Mouse (Mus musculus) c-Kit-positive CD71-positive TER-119-negative erythroid progenitor cells, embryonic 14.5 days (primary cell): ENCODE data around the gene Tmem132b.

Experiments used
- DNase-seq: peaks from one replicate; pipeline ENCODE4 v3.0.0-alpha.2; 2013; ENCODE audit warnings: low read depth

Tmem132b gene

DNA sequence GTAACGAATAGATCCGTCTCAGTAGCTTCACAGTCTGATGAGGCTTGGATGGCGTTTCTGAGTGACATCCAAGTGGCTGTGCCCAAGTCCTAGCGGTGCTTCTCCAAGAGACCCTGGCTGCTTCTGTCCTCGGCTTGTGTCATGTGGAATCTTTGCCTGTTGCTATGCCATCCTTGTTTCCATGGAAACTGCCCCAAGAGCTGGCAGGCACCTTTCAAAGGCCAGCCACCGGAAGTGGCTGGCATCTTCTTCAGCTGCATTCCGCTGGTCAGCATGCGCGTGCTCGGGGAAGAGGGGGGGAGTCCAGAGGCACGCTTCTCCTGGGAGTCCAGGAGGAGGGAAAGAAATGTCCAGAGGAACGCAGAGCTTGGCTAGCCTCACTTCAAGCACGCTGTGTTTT, 144.0 kb downstream of the Tmem132b start:
- DNase-seq: no peak

GRCm38 (mm10) chr5:125676025-125676623, 144.6 kb downstream of the Tmem132b start:
- no peak for DNase-seq

GRCm38 (mm10) chr5:125680889-125681288, 149.3 kb downstream of the Tmem132b start:
- no peak for DNase-seq

GRCm38 (mm10) chr5:125683491-125683890, 151.9 kb downstream of the Tmem132b start:
- no peak for DNase-seq

DNA sequence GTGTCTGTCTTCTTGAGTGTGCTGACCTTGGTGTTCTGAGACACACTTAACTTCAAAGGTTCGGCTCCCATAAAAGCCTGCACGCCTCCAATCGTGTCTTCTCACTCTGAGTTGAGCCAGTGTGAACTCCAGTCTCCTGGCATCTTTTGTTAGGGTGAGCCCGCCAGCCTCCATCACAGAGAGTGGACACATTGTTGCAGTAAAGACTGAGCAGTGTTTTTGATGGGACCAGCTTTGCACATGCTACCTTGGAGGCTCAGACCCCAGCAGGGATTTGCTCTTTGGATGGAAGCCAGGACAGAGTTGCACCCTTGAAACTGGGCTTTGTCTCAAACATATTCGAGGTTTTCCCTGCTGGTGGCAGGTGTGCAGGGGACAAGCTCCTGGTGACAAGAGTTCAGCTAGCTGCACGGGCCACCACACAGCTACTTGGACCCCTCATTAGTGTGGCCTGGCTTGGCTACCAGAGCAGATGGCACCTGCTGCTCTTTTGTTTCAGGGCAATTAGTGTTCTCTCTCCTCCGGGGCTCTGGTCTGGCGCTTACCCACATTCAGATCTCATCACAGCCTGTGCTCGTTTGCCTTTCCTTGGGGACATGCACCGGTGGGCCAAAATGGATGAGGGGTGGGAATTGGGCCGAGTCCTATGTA, 154.2 kb downstream of the Tmem132b start:
- DNase-seq: no peak

GRCm38 (mm10) chr5:125692538-125692937, 161.0 kb downstream of the Tmem132b start:
- DNase-seq: no peak

GRCm38 (mm10) chr5:125699395-125699794, 167.8 kb downstream of the Tmem132b start:
- no peak for DNase-seq

DNA sequence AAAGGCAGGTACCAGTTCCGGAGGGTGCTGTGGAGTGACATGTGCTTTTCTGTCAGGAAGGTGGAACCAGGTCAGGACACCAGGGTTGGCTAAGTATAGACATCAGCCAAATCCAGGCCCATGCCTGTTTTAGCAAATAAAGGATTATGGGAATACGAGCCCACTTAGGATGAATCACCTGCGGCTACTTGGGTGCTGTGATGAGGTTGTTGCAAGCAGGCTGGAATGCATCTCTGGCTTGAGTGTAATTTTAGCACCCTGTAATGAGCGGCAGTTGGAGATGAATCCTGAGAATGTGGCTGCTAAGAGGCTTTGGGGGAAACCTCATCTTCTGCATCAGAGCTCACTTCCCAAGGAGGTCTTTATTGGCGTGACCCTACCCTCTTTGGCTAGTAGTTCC, 168.7 kb downstream of the Tmem132b start:
- no peak for DNase-seq

GRCm38 (mm10) chr5:125705379-125705778, 173.8 kb downstream of the Tmem132b start:
- DNase-seq: no peak

DNA sequence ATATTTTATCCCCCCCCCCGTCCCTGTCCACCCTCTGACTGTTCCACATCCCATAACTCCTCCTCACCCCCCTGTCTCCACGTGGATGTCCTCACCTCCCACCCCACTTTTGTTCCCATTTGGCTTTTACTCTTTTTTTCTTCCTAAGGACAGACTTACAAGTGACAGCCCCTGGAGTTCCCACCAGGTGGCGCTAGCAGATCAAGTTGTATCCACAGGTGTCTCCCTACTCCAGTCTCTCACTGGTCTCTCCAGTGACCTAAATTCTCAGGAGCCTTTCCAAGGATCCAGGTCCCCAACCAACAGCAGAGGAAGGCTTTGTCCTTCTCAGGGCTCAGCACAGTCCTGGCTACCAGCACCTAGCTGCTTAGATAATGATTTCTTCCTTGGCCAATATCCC, 177.6 kb downstream of the Tmem132b start:
- peak; percentile 6 for DNase-seq

DNA sequence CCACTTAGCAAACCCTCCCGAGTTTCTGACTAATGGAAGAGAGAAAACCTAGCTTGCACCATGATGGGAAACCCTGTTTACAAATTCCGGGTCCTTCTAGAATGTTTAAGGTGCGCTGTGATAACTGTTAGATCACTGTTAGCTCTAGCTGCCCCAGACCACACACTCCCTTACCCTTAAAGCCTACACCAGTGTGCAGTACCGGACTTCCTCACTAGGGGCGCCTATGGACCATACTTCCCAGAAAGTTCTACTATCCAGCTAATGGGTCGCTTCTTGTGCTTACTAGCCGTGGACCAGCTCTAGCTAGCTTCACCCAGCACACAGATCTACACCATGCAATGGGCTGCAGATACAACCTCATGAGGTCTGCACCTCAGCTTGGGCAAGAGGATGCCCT, 195.2 kb downstream of the Tmem132b start:
- no peak for DNase-seq

DNA sequence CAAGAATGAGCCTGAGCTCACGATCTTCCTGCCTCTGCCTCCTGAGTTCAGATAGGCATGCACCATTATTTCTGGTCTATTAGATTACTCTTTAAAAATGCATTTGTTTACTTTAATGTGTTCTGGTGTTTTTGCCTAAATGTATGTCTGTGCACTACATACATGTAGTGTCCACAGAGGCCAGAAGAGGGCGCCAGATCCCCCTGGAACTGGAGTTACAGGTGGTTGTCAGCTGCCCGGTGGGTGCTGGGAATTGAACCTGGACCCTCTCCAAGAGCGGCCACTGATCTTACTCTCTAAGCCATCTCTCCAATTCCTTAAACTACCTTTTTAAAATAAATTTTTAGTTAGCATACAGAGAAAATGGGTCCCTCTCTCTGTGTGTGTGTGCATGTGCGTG, 195.9 kb downstream of the Tmem132b start:
- DNase-seq: no peak

GRCm38 (mm10) chr5:125727936-125728335, 196.4 kb downstream of the Tmem132b start:
- DNase-seq: no peak

- DNase-seq: no peak
These were observed 196.9 kb downstream of the Tmem132b start for GRCm38 (mm10) chr5:125728521-125728920.

DNA sequence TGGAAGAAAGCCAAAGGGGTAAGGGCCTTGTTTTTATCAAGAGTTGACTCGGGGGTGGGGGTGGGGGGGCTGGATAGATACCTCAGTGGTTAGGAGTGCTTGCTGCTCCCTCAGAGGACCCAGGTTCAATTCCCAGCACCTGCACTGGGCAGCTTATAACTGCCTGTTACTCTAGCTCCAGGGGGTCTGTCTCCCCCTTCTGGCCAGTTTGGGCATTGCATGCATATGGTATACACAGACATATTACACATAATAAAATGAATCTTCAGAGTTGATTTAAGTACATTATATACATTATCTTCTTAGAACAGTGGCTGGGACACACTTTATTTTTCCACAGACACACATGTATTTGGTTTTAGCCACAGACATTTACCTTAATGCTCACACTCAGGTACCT, 202.2 kb downstream of the Tmem132b start:
- DNase-seq: no peak

DNA sequence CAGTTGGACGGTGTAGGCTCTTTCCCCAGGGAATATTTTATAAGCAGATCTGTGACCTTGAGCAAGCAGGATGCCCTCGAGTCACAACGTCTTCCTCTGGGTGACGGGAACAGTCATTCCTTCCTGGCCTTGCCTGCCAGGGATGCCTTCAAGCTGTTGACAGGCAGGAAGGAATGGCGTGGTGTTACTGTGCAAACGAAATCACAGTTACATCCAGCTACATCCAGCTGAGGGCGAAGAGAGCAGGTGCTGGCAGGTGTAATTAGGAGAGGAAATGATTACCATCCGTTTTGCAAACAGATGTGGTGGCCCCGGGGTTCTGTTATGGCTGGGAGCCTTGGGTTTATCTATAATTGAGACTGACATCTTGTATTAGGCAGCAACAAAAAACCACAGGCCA, 205.5 kb downstream of the Tmem132b start:
- DNase-seq: no peak

DNA sequence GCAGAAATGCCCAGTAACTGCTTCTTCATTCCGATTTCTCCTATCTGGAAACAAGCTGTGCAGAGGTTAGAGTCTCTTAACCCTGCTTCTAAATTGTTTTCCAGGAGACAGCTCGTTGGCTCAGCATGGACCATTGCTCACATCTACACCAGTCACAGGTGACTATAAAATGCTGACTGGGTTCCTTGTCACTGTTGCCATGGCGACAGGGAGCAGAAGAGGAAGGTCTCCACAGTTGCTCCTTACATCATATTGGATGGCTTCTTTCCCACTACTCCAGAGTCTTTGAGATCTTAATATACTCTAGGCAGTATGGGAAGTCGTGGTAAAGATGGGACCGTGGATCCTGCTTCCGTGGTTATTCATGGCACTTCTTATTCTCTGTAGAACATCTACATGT, 211.9 kb downstream of the Tmem132b start:
- no peak for DNase-seq

DNA sequence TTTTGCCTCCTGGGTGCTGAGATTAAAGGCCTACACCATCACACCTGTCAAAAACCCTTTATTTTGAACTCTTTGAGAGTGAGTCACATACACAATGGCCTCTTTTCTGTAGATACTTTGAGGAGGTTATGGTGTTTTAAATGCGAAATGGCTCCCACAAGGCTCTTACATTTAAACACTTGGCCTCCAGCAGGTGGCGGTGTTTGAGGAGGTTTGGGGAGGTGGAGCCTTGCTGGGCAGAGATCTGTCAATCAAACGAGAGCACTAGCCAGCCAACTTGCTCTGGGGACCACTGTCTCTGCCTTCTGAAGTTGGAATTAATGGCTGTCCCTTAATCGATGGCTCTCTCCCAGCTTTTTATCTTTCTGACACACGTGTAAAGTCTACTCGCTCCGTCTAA, 214.2 kb downstream of the Tmem132b start:
- DNase-seq: no peak

GRCm38 (mm10) chr5:125751481-125751880, 219.9 kb downstream of the Tmem132b start:
- DNase-seq: no peak

DNA sequence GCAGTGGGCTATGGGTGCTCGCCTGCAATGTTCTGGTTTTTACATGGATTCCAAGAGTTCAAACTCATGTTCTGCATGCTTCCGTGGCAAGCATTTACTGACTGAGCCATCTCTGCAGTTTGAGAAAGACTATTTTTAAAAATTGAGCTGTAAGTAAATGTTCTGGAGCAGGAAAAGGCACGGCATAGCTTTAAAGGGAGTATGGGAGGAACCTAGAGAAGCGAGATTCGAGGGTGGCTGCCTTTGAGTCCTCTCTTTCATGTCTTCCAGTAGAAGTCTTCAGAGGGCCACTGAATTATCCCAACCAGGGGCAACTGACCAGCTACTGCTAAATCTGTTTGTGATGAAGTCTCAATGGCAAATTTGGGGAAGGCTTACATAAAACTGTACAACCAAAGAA, 221.0 kb downstream of the Tmem132b start:
- no peak for DNase-seq

DNA sequence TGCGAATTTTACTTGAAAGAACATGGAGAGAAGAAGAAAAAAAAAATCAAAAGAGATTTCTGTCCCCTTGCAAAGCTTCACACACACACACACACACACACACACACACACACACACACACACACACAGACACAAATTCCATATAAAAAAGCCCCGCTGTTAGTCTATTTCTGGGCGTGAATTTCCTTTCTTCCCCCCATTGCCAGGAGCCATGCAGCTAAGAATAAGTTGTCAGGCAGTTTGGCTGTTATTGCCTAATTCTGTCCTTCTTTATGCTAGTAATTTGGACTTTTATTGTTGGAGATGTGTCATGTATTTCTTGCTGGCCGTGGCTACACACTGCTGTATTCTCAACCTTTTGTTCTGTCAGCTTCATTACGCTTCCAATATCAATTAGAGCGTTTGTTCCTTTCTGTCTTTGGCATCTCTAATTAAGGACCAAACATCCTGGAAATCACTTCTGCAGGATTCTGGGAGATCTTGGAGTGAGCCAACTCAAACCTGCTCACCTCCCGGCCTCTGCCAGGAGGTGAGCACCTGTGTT, 225.5 kb downstream of the Tmem132b start:
- DNase-seq: no peak

GRCm38 (mm10) chr5:125758506-125758905, 226.9 kb downstream of the Tmem132b start:
- no peak for DNase-seq

- DNase-seq: no peak
These were observed 235.4 kb downstream of the Tmem132b start for GRCm38 (mm10) chr5:125766941-125767340.

DNA sequence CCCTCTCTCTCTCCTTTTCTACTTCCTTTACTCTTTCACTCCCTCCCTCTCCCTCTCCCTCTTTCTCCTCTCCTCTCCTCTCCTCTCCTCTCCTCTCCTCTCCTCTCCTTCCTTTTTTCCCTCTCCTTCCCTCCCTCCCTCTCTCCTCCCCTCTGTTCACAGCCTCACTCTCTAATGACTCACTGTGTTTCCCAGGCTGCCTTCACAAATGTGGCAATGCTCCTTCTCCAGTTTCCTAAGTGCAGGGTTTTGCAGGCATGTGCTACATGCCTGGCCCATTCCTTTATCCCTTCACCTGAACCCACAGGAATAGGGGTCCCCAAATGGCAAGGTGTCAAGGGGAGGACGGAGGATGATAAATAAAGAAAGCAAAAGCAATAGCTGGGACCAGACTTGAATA, 236.4 kb downstream of the Tmem132b start:
- DNase-seq: no peak
